Mouse (Mus musculus): ENCODE results near the gene Flt3l. TPM values are rescaled to one million over a fixed set of nuclear protein-coding genes. Genes with fewer than 3 reads are reported as not detected.

The Flt3l gene
- polyA plus RNA-seq, 1 experiment: 45.8 TPM

- H3K4me3 ChIP-seq (ENCODE audit: low read depth, low read length): peak within 1 kb of the TSS; percentile 52
- 3% methylated on average over 16 of the region's 16 CpGs for WGBS
- peak within 1 kb of the TSS; percentile 46 for H3K27ac ChIP-seq (ENCODE audit: insufficient read depth, low read depth, low read length)
- no peak for TF ChIP-seq CTCF (IDR thresholded peaks at IDR 0.05; ENCODE audit: extremely low read depth, insufficient read length, insufficient replicate concordance, low read depth, low read length)
- no peak for TF ChIP-seq POLR2A (IDR thresholded peaks at IDR 0.05; ENCODE audit: low read depth, low read length)
- peaks cover 8% of the 10 kb centered on the region; the same call in 1 of the 2 replicates for H3K36me3 ChIP-seq (ENCODE audit: control insufficient read depth, insufficient read depth, low read length)
- H3K27me3 ChIP-seq (ENCODE audit: control insufficient read depth, insufficient read depth, low read length): peaks cover 12% of the 10 kb centered on the region
- peaks cover 5% of the 10 kb centered on the region for H3K4me1 ChIP-seq (ENCODE audit: control insufficient read depth, insufficient read depth, insufficient read length, low read length)
Measured at GRCm38 (mm10) chr7:45092048-45092447, 44.2 kb downstream of the Flt3l start, which contains the start of gene Rcn3. TSS of gene Rcn3 (minus strand) at chr7:45092221.

DNA sequence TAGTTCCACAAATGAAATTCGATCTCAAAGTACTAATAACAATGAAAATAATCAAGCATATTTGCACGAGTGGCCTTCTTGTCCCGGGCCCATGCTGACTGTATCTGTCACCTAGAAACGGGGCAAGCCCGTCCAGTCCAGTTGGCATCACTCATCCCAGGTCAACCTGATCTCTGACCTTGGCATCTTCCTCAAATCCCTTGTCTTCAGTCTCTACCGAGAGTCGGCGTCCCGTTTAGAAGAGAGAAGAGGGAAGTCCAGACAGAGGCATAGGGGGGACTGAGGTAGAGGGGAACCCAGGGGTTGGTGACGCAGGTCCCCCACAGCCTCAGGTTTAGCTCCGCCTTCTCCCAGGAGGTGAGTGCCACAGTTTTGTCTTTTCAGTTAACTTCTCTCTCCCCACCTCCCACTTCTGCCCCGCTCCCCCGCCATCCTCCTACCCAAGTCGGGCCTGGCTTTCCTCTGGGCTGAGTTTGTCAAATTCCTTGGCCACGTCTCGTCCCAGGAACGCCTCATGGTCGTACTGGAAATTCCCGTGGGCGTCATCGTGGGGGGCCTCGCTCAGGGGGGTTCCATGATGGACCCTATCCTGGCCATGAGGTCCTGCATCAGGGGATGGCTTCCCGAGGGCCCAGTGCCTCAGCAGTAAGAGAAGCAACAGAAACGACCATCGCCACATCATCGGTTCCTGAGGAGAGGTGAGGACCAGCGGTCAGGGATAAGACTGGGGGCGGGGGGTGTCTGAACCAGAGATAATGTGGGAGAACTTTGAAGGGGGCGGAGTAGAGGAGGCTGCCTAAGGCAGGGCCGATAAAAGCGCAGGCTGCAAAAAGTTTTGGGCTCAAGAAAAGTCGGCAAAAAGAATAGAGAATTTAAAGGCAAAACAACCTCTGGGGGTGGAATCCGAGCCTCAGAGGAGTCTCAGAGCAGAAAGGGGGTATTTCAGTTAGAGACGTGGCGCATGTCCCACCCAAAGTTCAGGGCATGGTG lies 44.9 kb downstream of the Flt3l start:
- Histone ChIP-seq H3K27me3 (ENCODE audit: control insufficient read depth, insufficient read depth, low read length) (peaks cover 12% of the 10 kb centered on the region), H3K36me3 (ENCODE audit: control insufficient read depth, insufficient read depth, low read length) (peaks cover 4% of the 10 kb centered on the region; the same call in 1 of the 2 replicates), H3K4me3 (ENCODE audit: low read depth, low read length) (peak overlapping the region; percentile 52), H3K4me1 (ENCODE audit: control insufficient read depth, insufficient read depth, insufficient read length, low read length) (peaks cover 5% of the 10 kb centered on the region), H3K27ac (ENCODE audit: insufficient read depth, low read depth, low read length) (peak overlapping the region; percentile 46)
- TF ChIP-seq POLR2A (IDR thresholded peaks at IDR 0.05; ENCODE audit: low read depth, low read length): no peak
- no peak for TF ChIP-seq CTCF (IDR thresholded peaks at IDR 0.05; ENCODE audit: extremely low read depth, insufficient read length, insufficient replicate concordance, low read depth, low read length)
- WGBS: 28% methylated on average over 35 of the region's 35 CpGs

GRCm38 (mm10) chr7:45090251-45090977 lies 45.8 kb downstream of the Flt3l start:
- no peak overlapping the region for H3K4me3 ChIP-seq (ENCODE audit: low read depth, low read length)
- H3K36me3 ChIP-seq (ENCODE audit: control insufficient read depth, insufficient read depth, low read length): 0 out of 2 replicates have a peak, but pooled peaks cover 2% of the 10 kb centered on the region
- no peak for TF ChIP-seq CTCF (IDR thresholded peaks at IDR 0.05; ENCODE audit: extremely low read depth, insufficient read length, insufficient replicate concordance, low read depth, low read length)
- TF ChIP-seq POLR2A (IDR thresholded peaks at IDR 0.05; ENCODE audit: low read depth, low read length): no peak
- H3K27me3 ChIP-seq (ENCODE audit: control insufficient read depth, insufficient read depth, low read length): peaks cover 12% of the 10 kb centered on the region
- H3K27ac ChIP-seq (ENCODE audit: insufficient read depth, low read depth, low read length): no peak overlapping the region
- H3K4me1 ChIP-seq (ENCODE audit: control insufficient read depth, insufficient read depth, insufficient read length, low read length): peaks cover 5% of the 10 kb centered on the region
- 72% methylated on average over 13 of the region's 13 CpGs for WGBS

DNA sequence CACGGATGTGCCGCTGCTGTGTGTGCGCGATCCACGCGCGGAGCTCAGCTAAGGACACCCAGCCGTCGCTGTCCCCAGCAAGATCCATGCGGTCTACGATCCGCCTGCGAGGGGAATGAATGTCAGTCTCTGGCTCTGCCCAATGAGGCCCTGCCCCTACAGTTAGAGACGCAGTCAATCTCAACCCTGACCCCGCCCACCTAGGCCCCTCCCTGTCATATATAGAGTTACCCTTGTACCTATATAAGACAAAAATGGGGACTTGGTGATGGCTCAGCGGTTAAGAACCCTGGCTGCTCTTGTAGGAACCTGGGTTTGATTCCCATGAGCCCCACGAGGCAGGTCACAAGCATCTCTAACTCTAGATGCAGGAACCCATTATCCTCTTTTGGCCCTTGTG lies 47.6 kb downstream of the Flt3l start:
- no peaks in the 10 kb centered on the region for H3K36me3 ChIP-seq (ENCODE audit: control insufficient read depth, insufficient read depth, low read length)
- 90% methylated on average over 17 of the region's 17 CpGs for WGBS
- no peak overlapping the region for H3K4me3 ChIP-seq (ENCODE audit: low read depth, low read length)
- no peak overlapping the region for H3K27ac ChIP-seq (ENCODE audit: insufficient read depth, low read depth, low read length)
- H3K27me3 ChIP-seq (ENCODE audit: control insufficient read depth, insufficient read depth, low read length): peaks cover 12% of the 10 kb centered on the region
- TF ChIP-seq POLR2A (IDR thresholded peaks at IDR 0.05; ENCODE audit: low read depth, low read length) (no peak), CTCF (IDR thresholded peaks at IDR 0.05; ENCODE audit: extremely low read depth, insufficient read length, insufficient replicate concordance, low read depth, low read length) (no peak)
- peaks cover 5% of the 10 kb centered on the region for H3K4me1 ChIP-seq (ENCODE audit: control insufficient read depth, insufficient read depth, insufficient read length, low read length)

DNA sequence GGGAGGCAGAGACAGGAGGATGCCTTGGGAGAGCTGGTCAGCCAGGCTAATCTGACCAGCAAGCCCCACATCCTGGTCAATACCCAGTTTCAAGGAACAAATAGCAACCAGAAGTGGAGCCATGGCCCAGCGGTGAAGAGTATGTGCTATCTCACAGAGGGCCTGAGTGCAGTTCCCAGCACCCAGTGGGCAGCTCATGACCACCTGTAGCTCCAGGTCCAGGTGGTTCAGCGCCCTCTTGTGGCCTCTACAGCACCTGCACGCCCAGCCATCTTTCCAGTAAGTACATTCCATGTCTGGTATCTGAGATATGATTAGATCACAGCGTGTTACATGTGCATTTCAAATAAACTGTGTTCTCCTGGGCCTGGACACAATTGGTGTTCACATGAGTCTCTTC lies 50.1 kb downstream of the Flt3l start:
- Histone ChIP-seq H3K4me3 (ENCODE audit: low read depth, low read length) (no peak overlapping the region), H3K27me3 (ENCODE audit: control insufficient read depth, insufficient read depth, low read length) (peaks cover 1% of the 10 kb centered on the region; the same call in 1 of the 2 replicates), H3K4me1 (ENCODE audit: control insufficient read depth, insufficient read depth, insufficient read length, low read length) (peaks cover 9% of the 10 kb centered on the region), H3K36me3 (ENCODE audit: control insufficient read depth, insufficient read depth, low read length) (no peaks in the 10 kb centered on the region), H3K27ac (ENCODE audit: insufficient read depth, low read depth, low read length) (no peak overlapping the region)
- TF ChIP-seq CTCF (IDR thresholded peaks at IDR 0.05; ENCODE audit: extremely low read depth, insufficient read length, insufficient replicate concordance, low read depth, low read length) (no peak), POLR2A (IDR thresholded peaks at IDR 0.05; ENCODE audit: low read depth, low read length) (no peak)
- 81% methylated on average over 4 of the region's 4 CpGs for WGBS

GRCm38 (mm10) chr7:45083300-45083890 lies 52.8 kb downstream of the Flt3l start:
- H3K27ac ChIP-seq (ENCODE audit: insufficient read depth, low read depth, low read length): peak overlapping the region; percentile 55
- H3K4me3 ChIP-seq (ENCODE audit: low read depth, low read length): peak overlapping the region; percentile 32
- TF ChIP-seq POLR2A (IDR thresholded peaks at IDR 0.05; ENCODE audit: low read depth, low read length) (no peak), CTCF (IDR thresholded peaks at IDR 0.05; ENCODE audit: extremely low read depth, insufficient read length, insufficient replicate concordance, low read depth, low read length) (no peak)
- H3K36me3 ChIP-seq (ENCODE audit: control insufficient read depth, insufficient read depth, low read length): no peaks in the 10 kb centered on the region
- peaks cover 8% of the 10 kb centered on the region for H3K4me1 ChIP-seq (ENCODE audit: control insufficient read depth, insufficient read depth, insufficient read length, low read length)
- no peaks in the 10 kb centered on the region for H3K27me3 ChIP-seq (ENCODE audit: control insufficient read depth, insufficient read depth, low read length)
- WGBS: 74% methylated on average over 22 of the region's 22 CpGs
